Mouse (Mus musculus): ENCODE data around the gene Tubb3. TPM values are rescaled to one million over a fixed set of nuclear protein-coding genes. Genes with fewer than 3 reads are reported as not detected.
"Not testable (repeated sequence)": the region's sequence is repeated elsewhere in the genome, so short reads cannot be mapped to it uniquely, and the experiment has no call there.

The Tubb3 gene
- total RNA-seq, 4 experiments from 2014 or later, result 381 to 406 (median 387) TPM

GRCm38 (mm10) chr8:123412560-123413170 is 1.4 kb downstream of the Tubb3 start:
- peak in 1 of 2 experiments; percentile 90 for DNase-seq (ENCODE audit: low spot score in 2 of 2)

GRCm38 (mm10) chr8:123414255-123414654 is 3.0 kb downstream of the Tubb3 start:
- DNase-seq (ENCODE audit: low spot score in 2 of 2), result no peak

- DNase-seq (ENCODE audit: low spot score in 2 of 2), result not testable (repeated sequence)
Measured at GRCm38 (mm10) chr8:123414997-123415696, 3.9 kb downstream of the Tubb3 start.

GRCm38 (mm10) chr8:123415967-123416943 is 5.0 kb downstream of the Tubb3 start:
- DNase-seq (ENCODE audit: low spot score in 2 of 2), result no peak

- no peak for DNase-seq (ENCODE audit: low spot score in 2 of 2)
Measured at GRCm38 (mm10) chr8:123416944-123417555, 5.8 kb downstream of the Tubb3 start.

GRCm38 (mm10) chr8:123419711-123420110 is 8.5 kb downstream of the Tubb3 start:
- DNase-seq (ENCODE audit: low spot score in 2 of 2), result no peak

GRCm38 (mm10) chr8:123420525-123421281 is 9.5 kb downstream of the Tubb3 start:
- DNase-seq (ENCODE audit: low spot score in 2 of 2), result no peak

GRCm38 (mm10) chr8:123421325-123421724 is 10.1 kb downstream of the Tubb3 start:
- no peak for DNase-seq (ENCODE audit: low spot score in 2 of 2)

GRCm38 (mm10) chr8:123422056-123422780 is 11.0 kb downstream of the Tubb3 start:
- peak in 1 of 2 experiments; percentile 73 for DNase-seq (ENCODE audit: low spot score in 2 of 2)

GRCm38 (mm10) chr8:123422781-123423159 is 11.5 kb downstream of the Tubb3 start:
- no peak for DNase-seq (ENCODE audit: low spot score in 2 of 2)

- no peak for DNase-seq (ENCODE audit: low spot score in 2 of 2)
Measured at GRCm38 (mm10) chr8:123423441-123423840, 12.2 kb downstream of the Tubb3 start, which contains the start of gene Def8. TSS of gene Def8 (plus strand) at chr8:123423527.

- no peak for DNase-seq (ENCODE audit: low spot score in 2 of 2)
Measured at GRCm38 (mm10) chr8:123426511-123427509, 15.6 kb downstream of the Tubb3 start.

- DNase-seq (ENCODE audit: low spot score in 2 of 2), result no peak
Measured at GRCm38 (mm10) chr8:123427639-123428275, 16.5 kb downstream of the Tubb3 start.

GRCm38 (mm10) chr8:123428343-123428893 is 17.2 kb downstream of the Tubb3 start:
- no peak for DNase-seq (ENCODE audit: low spot score in 2 of 2)

- DNase-seq (ENCODE audit: low spot score in 2 of 2), result no peak
Measured at GRCm38 (mm10) chr8:123428939-123429721, 17.9 kb downstream of the Tubb3 start.

GRCm38 (mm10) chr8:123429722-123430013 is 18.4 kb downstream of the Tubb3 start:
- DNase-seq (ENCODE audit: low spot score in 2 of 2), result not testable (repeated sequence)

- not testable (repeated sequence) for DNase-seq (ENCODE audit: low spot score in 2 of 2)
Measured at GRCm38 (mm10) chr8:123430936-123431335, 19.7 kb downstream of the Tubb3 start.
